Mouse (Mus musculus) heart, embryonic 16.5 days (tissue): ENCODE data around the gene Endog. TPM values are rescaled to one million over a fixed set of nuclear protein-coding genes. Genes with fewer than 3 reads are reported as not detected.
"Not testable (repeated sequence)": the region's sequence is repeated elsewhere in the genome, so short reads cannot be mapped to it uniquely, and the experiment has no call there.

Experiments used
- ATAC-seq: fragments of 200-750 bp; cut with Nextera tagmentation; replicated peaks from 2 replicates; pipeline ENCODE4 v1.8.0; 2017; ENCODE audit warnings: moderate number of reproducible peaks; ENCODE audit not compliant: insufficient read depth, low FRiP score; ENCODE audit errors: extremely low read depth
- H3K27ac ChIP-seq: fragments of 300-500 bp; sonication (generic); 2 replicates; pipeline ENCODE4 v1.5.1; 2014; ENCODE audit warnings: mild to moderate bottlenecking, low read length, control low read depth, moderate library complexity
- H3K27me3 ChIP-seq: fragments of 300-500 bp; sonication (generic); 2 replicates; pipeline ENCODE4 v1.6.1; 2014; ENCODE audit warnings: low read length, mixed read lengths; ENCODE audit not compliant: control insufficient read depth, insufficient read depth
- H3K36me3 ChIP-seq: fragments of 300-500 bp; sonication (generic); 2 replicates; pipeline ENCODE4 v1.6.1; 2014; ENCODE audit not compliant: control insufficient read depth, insufficient read depth
- H3K4me1 ChIP-seq: fragments of 300-500 bp; sonication (generic); 2 replicates; pipeline ENCODE4 v1.6.1; 2014; ENCODE audit warnings: low read length, mixed read lengths; ENCODE audit not compliant: control insufficient read depth, insufficient read depth
- H3K4me2 ChIP-seq: fragments of 300-500 bp; sonication (generic); 2 replicates; pipeline ENCODE4 v1.6.1; 2014; ENCODE audit warnings: low read depth, mild to moderate bottlenecking, control low read depth, low read length
- H3K4me3 ChIP-seq: fragments of 300-500 bp; sonication (generic); 2 replicates; pipeline ENCODE4 v1.5.1; 2014; ENCODE audit warnings: mild to moderate bottlenecking, control low read depth, low read length
- H3K9ac ChIP-seq: fragments of 300-500 bp; sonication (generic); 2 replicates; pipeline ENCODE4 v1.6.1; 2014; ENCODE audit warnings: low read length, control low read depth
- H3K9me3 ChIP-seq: fragments of 300-500 bp; sonication (generic); replicated peaks from 2 replicates; pipeline ENCODE4 v1.6.1; 2016; ENCODE audit warnings: low read length; ENCODE audit not compliant: control insufficient read depth
- WGBS: fragments of 180-500 bp; shearing (Covaris S2); extraction: QIAGEN DNeasy Blood & Tissue Kit; methylation state at CpG from one replicate; pipeline ENCODE4 v1.1.7; 2014; 5-methylcytosine and 5-hydroxymethylcytosine counted together
- polyA plus RNA-seq: library from polyadenylated mRNA; unstranded; fragments of >200 nt; fragmentation: Nextera tagmentation; extraction: Ambion mirVana; gene quantifications from 2 replicates; pipeline ENCODE4 v1.2.1, GENCODE M21; 2015

Gene Endog
- polyA plus RNA-seq, 1 experiment from 2014 or later, result 40.0 TPM

- not testable (repeated sequence) for H3K4me3 ChIP-seq, H3K27ac ChIP-seq, H3K9me3 ChIP-seq, ATAC-seq, H3K4me2 ChIP-seq, H3K36me3 ChIP-seq, H3K27me3 ChIP-seq, H3K9ac ChIP-seq, H3K4me1 ChIP-seq
- 78% methylated on average over 8 of the region's 10 CpGs for WGBS
Observed at GRCm38 (mm10) chr2:30159871-30160270, 11.4 kb upstream of the Endog start.

GRCm38 (mm10) chr2:30161809-30162208 lies 9.5 kb upstream of the Endog start:
- ATAC-seq, result no peak
- Histone ChIP-seq H3K36me3 (no peaks in the 10 kb centered on the region), H3K4me2 (no peak overlapping the region)

GRCm38 (mm10) chr2:30164340-30164932 lies 6.9 kb upstream of the Endog start:
- no peak for ATAC-seq
- Histone ChIP-seq H3K9me3 (peaks cover 15% of the 10 kb centered on the region), H3K4me1 (no peaks in the 10 kb centered on the region), H3K36me3 (no peaks in the 10 kb centered on the region), H3K9ac (no peak overlapping the region), H3K27ac (no peak overlapping the region), H3K4me2 (no peak overlapping the region), H3K27me3 (no peaks in the 10 kb centered on the region), H3K4me3 (no peak overlapping the region)
- 51% methylated on average over 9 of the region's 9 CpGs for WGBS

More at GRCm38 (mm10) chr2:30161809-30162208, 9.5 kb upstream of the Endog start:
- H3K9ac ChIP-seq, result no peak overlapping the region
- H3K9me3 ChIP-seq, result peaks cover 12% of the 10 kb centered on the region
- H3K27ac ChIP-seq, result no peak overlapping the region
- H3K4me1 ChIP-seq, result no peaks in the 10 kb centered on the region
- no peak overlapping the region for H3K4me3 ChIP-seq
- H3K27me3 ChIP-seq, result no peaks in the 10 kb centered on the region

GRCm38 (mm10) chr2:30166677-30167076 lies 4.6 kb upstream of the Endog start:
- 57% methylated on average over 4 of the region's 4 CpGs for WGBS
- Histone ChIP-seq H3K4me3 (no peak overlapping the region), H3K4me2 (no peak overlapping the region), H3K9ac (no peak overlapping the region), H3K27ac (no peak overlapping the region), H3K9me3 (peaks cover 15% of the 10 kb centered on the region), H3K36me3 (no peaks in the 10 kb centered on the region), H3K27me3 (no peaks in the 10 kb centered on the region), H3K4me1 (peaks cover 3% of the 10 kb centered on the region)
- ATAC-seq, result no peak

- H3K4me2 ChIP-seq, result peak overlapping the region; percentile 89
- H3K27me3 ChIP-seq, result no peaks in the 10 kb centered on the region
- peaks cover 28% of the 10 kb centered on the region for H3K36me3 ChIP-seq
- WGBS, result under 1% methylated on average over 19 of the region's 19 CpGs
- H3K9me3 ChIP-seq, result peaks cover 5% of the 10 kb centered on the region
- peaks cover 6% of the 10 kb centered on the region for H3K4me1 ChIP-seq
- H3K9ac ChIP-seq, result peak overlapping the region; percentile 72
- H3K4me3 ChIP-seq, result peak overlapping the region; percentile 56
- H3K27ac ChIP-seq, result peak overlapping the region; percentile 86
- ATAC-seq, result no peak; the same call in 1 of the 2 replicates
Observed at GRCm38 (mm10) chr2:30171997-30172382, 697 bp downstream of the Endog start.

- no peak overlapping the region for H3K4me2 ChIP-seq
- no peak for ATAC-seq
- peaks cover 3% of the 10 kb centered on the region for H3K9me3 ChIP-seq
- 91% methylated on average over 20 of the region's 20 CpGs for WGBS
- H3K9ac ChIP-seq, result no peak overlapping the region
- peaks cover 28% of the 10 kb centered on the region for H3K36me3 ChIP-seq
- H3K27me3 ChIP-seq, result no peaks in the 10 kb centered on the region
- H3K4me1 ChIP-seq, result peaks cover 18% of the 10 kb centered on the region
- H3K4me3 ChIP-seq, result no peak overlapping the region
- no peak overlapping the region for H3K27ac ChIP-seq
Observed at GRCm38 (mm10) chr2:30173541-30174240, 2.4 kb downstream of the Endog start.

GRCm38 (mm10) chr2:30175897-30176296 lies 4.6 kb downstream of the Endog start:
- Histone ChIP-seq H3K9ac (no peak overlapping the region), H3K27me3 (no peaks in the 10 kb centered on the region), H3K27ac (no peak overlapping the region), H3K36me3 (peaks cover 28% of the 10 kb centered on the region), H3K4me1 (peaks cover 18% of the 10 kb centered on the region), H3K4me3 (no peak overlapping the region), H3K9me3 (peaks cover 3% of the 10 kb centered on the region), H3K4me2 (no peak overlapping the region)
- ATAC-seq, result no peak
- WGBS, result 81% methylated on average over 8 of the region's 8 CpGs

GRCm38 (mm10) chr2:30176561-30176960 lies 5.3 kb downstream of the Endog start:
- Histone ChIP-seq H3K4me1 (peaks cover 15% of the 10 kb centered on the region), H3K27ac (no peak overlapping the region), H3K4me3 (no peak overlapping the region), H3K27me3 (no peaks in the 10 kb centered on the region), H3K9ac (no peak overlapping the region), H3K4me2 (no peak overlapping the region), H3K36me3 (peaks cover 28% of the 10 kb centered on the region), H3K9me3 (peaks cover 3% of the 10 kb centered on the region)
- WGBS, result 94% methylated on average over 2 of the region's 2 CpGs
- ATAC-seq, result no peak
